Mouse (Mus musculus) left cerebral cortex, adult 8-10 months (tissue): ENCODE measurements around the gene Rnf17. TPM values are rescaled to one million over a fixed set of nuclear protein-coding genes. Genes with fewer than 3 reads are reported as not detected.

Experiments used
- DNase-seq, 2 experiments: peaks; one replicate each; pipeline ENCODE4 v3.0.0; 2022; ENCODE audit warnings: low spot score in 2 of 2
- total RNA-seq, 4 experiments: library from RNA; stranded (reverse); gene quantifications; 2 replicates each; pipeline ENCODE4 v1.2.4; 2022

Gene Rnf17
- total RNA-seq, result 1 to 10 TPM in 3 of 4 experiments, under 1 TPM in 1; 0.94 to 1.9 (median 1.9) TPM

DNA sequence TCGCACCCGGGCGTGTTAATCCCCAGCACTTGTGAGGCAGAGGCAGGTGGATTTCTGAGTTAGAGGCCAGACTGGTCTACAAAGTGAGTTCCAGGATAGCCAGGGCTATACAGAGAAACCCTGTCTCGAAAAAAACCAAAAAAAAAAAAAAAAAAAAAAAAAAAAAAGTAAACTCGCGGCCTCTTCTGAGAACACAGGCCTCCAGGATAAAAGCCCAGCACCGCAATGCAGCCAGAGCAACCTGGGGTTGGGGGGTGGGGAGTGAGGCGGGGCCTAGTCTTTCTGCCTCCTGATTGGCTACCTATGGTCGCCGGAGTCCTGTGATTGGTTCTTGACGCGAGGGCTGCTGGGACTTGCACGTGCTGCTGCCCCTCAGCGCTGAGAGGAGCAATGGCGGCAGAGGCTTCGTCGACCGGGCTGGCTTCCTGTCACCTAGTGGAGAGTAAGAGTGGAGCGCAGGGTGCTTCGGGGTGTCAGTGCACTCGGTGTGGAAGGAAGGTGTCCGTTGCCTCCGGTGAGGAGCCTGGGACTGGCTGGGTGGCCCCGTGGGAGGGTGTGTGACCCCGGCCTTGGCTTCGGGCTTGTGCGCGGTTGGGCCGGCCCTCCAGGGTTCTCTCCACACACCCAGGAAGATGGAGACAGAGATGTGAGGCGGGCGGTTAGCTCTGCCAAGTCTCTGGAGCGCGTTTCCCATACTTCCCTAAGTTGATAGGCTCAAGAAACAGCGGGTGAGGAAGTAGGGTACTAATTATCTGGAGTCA, at the start of gene Rnf17:
Rnf17 (plus strand) TSS at position 271 of the 761 bp plus-strand sequence.
- DNase-seq, result no peak

DNA sequence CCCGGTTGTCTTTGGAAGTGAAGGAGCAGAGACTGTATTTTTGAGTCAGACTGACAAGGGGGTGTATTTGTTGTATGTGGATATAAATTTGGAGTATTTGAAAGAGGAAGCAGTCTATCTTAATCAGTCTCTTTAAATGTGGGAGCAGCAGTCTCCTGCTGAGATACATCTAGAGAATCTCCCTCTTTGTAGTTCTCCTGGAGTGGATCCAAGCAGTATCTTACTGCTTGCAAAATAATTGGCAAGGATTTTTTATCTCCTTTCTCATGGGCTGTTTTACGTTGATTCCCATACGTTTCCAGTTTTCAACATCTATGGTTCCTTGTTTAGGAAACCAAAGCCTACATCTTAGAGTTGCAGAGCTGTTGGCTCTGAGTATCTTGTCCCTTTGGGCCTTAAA, 47.6 kb upstream of the Rnf17 start:
- no peak for DNase-seq

- DNase-seq, result no peak
Measured at GRCm38 (mm10) chr14:56355396-56355795, 47.0 kb upstream of the Rnf17 start.

GRCm38 (mm10) chr14:56356196-56356595, 46.2 kb upstream of the Rnf17 start:
- DNase-seq, result no peak

DNA sequence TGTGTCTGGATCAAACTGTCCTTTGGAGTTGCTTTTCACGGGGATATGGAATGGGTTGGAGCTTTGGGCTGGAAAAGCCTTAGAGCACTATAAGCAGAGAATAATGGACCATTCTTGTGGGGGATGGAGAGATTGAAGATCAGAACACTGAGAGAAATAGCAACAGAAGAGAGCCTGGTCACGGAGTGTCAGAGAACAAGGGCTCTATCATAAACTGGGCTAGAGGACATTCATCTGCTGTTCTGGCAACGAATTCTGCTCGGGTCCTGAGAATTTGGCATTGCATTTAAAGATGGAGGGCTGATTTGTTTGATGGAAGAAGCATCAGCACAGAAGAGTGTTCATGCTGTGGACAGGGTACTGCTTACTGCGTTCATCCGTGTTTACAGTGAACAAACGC, 44.0 kb upstream of the Rnf17 start:
- DNase-seq, result no peak

- DNase-seq, result no peak
Measured at GRCm38 (mm10) chr14:56359131-56359530, 43.2 kb upstream of the Rnf17 start.

GRCm38 (mm10) chr14:56364711-56365237, 37.6 kb upstream of the Rnf17 start, which contains the start of gene Atp12a:
Gene Atp12a (plus strand): TSS chr14:56365068.
- DNase-seq, result no peak

DNA sequence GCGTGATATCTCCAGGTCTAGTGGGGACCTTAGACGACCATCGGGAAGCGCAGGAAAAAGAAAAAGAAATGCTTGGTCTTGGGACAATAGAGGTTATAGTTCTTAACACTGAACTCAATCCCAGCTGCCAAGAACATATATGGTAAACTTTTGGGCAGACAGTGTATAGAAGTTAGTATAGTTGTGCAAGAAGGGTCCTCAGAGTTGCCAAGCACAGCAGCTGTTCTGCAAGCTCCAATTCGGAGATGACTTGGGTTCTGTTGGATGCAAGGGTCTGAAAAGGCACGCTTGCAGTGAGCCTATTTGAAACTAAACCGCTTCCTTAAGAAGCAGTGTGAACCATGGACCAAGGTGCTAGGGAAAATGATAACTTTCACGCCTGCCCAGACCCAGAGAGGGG, 37.1 kb upstream of the Rnf17 start:
- DNase-seq, result no peak

GRCm38 (mm10) chr14:56366712-56367111, 35.7 kb upstream of the Rnf17 start:
- no peak for DNase-seq

DNA sequence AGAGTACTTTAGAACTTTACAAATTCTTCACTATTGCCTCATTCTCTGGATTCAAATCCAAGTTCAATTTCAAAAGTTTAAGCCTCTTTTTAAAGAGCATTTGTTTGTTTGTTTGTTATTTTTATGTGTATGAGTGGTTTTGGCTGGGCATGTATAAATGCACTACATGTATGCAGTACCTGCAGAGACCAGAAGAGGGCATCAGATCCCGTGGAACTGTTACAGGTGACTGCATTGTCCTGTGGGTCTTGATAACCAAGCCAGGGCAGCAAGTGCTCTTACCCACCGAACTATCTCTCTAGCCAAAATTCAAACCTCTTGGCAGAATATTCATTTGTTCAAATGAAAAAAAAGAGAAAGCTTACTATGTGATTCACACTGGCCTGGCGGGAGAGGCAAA, 33.5 kb upstream of the Rnf17 start:
- DNase-seq, result no peak

GRCm38 (mm10) chr14:56375731-56376130, 26.6 kb upstream of the Rnf17 start:
- DNase-seq, result peak; percentile 39 to 47

DNA sequence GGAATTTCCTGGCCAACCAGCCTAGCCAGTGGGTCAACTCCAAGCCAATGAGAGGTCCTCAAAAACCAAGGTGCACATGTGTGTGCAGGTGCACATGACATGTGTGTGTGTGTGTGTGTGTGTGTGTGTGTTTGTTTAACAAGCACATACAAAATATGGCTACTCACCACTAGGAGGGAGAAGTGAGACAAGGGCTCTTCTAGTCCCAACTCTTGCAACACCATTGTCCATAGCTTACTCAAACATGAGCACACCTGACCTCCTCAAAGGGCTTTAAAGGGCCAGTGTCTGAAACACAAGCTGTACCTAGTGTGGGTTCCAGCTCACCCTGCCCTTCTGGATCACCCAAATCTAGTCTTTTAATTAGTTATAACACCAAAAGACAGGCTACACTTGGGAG, 24.6 kb upstream of the Rnf17 start:
- no peak for DNase-seq

DNA sequence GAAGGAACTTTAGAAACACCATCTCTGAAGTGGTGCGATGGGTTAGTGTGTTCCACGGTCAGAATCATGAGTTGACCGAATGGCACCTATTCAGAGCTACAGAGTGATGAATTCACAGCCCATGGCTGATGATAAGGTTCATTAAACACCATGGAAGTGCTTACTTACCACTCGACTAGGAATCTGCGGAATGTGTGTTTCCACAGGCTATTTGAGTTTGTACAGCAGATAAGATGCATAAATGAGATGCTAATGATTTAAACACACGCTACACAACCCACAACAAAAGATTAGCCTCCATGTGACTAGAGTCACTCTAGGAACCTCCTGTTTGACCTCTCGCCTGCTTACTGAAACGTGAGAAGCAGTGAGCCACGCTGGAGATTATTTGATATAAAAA, 23.0 kb upstream of the Rnf17 start:
- no peak for DNase-seq

DNA sequence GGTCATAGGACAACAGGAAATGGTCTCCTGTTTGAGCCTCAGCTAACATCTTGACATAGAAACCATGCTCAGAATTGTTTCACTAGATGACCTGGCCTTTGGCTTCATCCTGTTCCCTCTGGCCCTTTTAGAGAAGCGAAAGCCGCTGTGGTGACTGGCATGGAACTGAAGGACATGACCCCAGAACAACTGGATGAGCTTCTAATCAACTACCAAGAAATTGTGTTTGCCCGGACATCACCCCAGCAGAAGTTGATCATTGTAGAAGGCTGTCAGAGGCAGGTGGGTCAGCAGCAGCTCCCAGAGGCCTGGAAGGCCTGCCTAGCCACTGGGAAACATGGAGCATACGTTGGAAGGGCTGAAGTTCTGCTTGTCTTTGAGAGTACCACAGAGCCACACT, 20.0 kb upstream of the Rnf17 start:
- no peak for DNase-seq

DNA sequence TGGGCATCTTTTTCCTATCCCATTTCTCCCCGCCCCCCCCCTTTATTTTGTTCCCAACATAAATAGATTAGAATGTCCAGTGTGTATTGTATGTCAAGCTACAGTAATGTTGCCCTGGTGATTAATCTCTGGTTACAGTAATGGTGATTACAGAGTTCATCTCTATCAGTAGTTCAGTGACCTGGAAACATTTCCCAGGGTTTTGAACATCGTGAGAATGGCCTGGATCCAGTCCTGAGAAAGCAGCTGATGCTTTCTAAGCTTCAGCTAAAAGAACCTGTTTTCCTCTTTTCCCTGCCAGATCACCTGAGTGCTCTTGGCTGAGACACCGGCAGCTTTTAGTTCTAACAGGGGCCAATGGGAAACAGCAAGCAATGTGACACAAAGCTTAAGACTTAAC, 12.1 kb upstream of the Rnf17 start:
- no peak for DNase-seq

DNA sequence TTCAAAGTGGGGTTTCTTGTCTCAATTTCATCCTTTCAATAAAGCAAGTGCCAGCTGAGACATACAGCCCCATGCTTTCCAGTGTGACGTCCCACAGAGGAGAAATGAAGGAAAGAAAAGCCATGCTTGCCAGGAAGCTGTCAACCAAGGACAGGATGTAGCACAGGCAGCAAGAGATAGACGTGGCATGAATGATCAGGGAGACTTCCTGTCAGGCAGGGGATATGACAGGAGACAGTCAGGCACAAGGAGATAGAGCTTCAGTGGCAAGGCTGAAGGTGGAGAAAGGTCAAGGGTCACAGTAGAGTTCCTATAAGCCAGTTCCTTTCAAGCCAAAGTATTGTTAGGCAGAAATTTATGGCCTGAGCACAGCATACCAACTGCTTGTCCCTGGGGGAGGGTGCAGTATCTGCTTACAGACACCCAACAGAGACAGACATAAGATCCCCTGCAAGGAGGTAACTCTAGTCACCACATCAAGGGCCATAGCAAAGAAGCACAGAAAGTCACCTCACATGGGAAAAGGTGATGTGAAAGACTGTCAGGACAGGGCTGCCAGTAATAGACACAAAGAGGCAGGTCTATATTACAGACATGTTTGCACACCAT, 8.6 kb upstream of the Rnf17 start:
- no peak for DNase-seq

DNA sequence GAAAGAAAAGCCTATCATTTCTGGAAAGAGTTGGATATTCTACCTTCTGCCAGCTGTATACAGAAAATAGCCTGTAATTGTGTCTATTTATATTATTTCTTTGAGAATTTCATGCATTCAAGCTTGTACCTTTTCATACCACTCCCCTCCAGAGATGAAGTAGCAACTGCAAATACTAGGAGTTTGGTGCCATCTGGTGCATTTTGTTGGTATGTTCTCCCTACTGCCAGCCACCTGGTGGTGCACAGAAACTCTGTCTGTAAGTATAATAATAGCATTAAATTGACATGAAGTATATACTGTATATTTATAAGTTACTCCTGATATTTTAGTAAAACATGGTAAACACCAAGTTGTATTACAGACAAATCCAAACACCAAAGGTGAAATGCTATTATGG, 4.4 kb upstream of the Rnf17 start:
- DNase-seq, result no peak

- DNase-seq, result no peak
Measured at GRCm38 (mm10) chr14:56403072-56403375, 643 bp downstream of the Rnf17 start.

GRCm38 (mm10) chr14:56462090-56462489, 59.7 kb downstream of the Rnf17 start:
- no peak for DNase-seq

DNA sequence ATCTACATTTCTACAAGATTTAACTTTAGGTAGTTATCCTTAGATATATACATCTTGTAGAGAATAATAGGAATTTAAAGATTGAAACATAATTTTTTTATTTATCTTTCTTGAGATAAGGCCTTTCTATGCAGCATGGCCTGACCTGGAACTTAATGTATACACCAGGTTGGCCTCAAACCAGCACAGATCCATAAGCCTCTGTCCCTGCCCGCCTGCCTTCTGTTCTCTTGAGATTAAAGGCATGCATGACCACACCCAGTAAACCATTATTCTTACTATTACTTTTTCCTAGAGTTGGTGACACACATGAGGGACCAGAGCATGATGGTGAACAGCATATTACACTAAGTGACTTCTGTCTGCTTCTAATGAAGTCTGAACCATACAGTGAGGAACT, 60.3 kb downstream of the Rnf17 start:
- DNase-seq, result no peak

GRCm38 (mm10) chr14:56468145-56468544, 65.8 kb downstream of the Rnf17 start:
- DNase-seq, result no peak

- no peak for DNase-seq
Measured at GRCm38 (mm10) chr14:56489806-56490205, 87.4 kb downstream of the Rnf17 start.

DNA sequence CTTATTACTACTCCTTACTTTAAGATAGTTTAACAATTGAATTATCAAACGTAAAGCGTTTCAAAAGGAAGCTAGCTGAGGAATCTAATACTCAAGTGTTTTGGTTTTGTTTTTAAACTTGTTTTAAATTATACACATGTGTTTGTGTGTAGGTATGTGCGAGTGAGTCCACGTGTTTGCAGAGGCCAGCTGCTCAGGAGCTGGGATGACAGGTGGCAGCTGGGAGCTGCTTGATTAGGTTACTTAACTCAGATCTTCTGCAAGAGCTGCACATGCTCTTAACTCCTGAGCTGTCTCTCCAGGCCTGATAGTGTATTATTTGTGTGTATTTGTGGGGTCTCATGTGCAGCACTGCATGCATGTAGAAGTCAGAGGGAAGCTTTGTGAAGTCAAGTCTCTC, 100.0 kb downstream of the Rnf17 start:
- DNase-seq, result no peak
